Mouse (Mus musculus) embryonic facial prominence, embryonic 12.5 days (tissue): ENCODE data around the gene Trim63. TPM values are rescaled to one million over a fixed set of nuclear protein-coding genes. Genes with fewer than 3 reads are reported as not detected.
A peak's percentile ranks its signal among the peaks of the same experiment; 100 is the strongest.

Experiments
- ATAC-seq: fragments of 200-750 bp; cut with Nextera tagmentation; 2 replicates; pipeline ENCODE4 v1.8.0; 2017; ENCODE audit not compliant: insufficient number of reproducible peaks, insufficient read depth, low FRiP score, low TSS enrichment
- H3K27ac ChIP-seq: fragments of 300-500 bp; sonication (generic); 2 replicates; pipeline ENCODE4 v1.5.1; 2016; ENCODE audit warnings: mild to moderate bottlenecking
- H3K27me3 ChIP-seq: fragments of 300-500 bp; sonication (generic); 2 replicates; pipeline ENCODE4 v1.6.1; 2016; ENCODE audit warnings: mild to moderate bottlenecking, moderate library complexity
- H3K36me3 ChIP-seq: fragments of 300-500 bp; sonication (generic); 2 replicates; pipeline ENCODE4 v1.6.1; 2016; ENCODE audit warnings: mild to moderate bottlenecking
- H3K4me1 ChIP-seq: fragments of 300-500 bp; sonication (generic); 2 replicates; pipeline ENCODE4 v1.6.1; 2016
- H3K4me2 ChIP-seq: fragments of 300-500 bp; sonication (generic); replicated peaks from 2 replicates; pipeline ENCODE4 v1.6.1; 2016; ENCODE audit warnings: mild to moderate bottlenecking, moderate library complexity
- H3K4me3 ChIP-seq: fragments of 300-500 bp; sonication (generic); 2 replicates; pipeline ENCODE4 v1.5.1; 2016; ENCODE audit warnings: mild to moderate bottlenecking
- H3K9ac ChIP-seq: fragments of 300-500 bp; sonication (generic); 2 replicates; pipeline ENCODE4 v1.6.1; 2016; ENCODE audit warnings: mild to moderate bottlenecking, moderate library complexity
- H3K9me3 ChIP-seq: fragments of 300-500 bp; sonication (generic); 2 replicates; pipeline ENCODE4 v1.6.1; 2016; ENCODE audit warnings: mild to moderate bottlenecking, moderate library complexity
- WGBS: fragments of 180-500 bp; shearing (Covaris S2); methylation state at CpG from one replicate; pipeline ENCODE4 v1.1.7; 2016; 5-methylcytosine and 5-hydroxymethylcytosine counted together
- polyA plus RNA-seq: library from polyadenylated mRNA; unstranded; fragments of >200 nt; fragmentation: Nextera tagmentation; extraction: Ambion mirVana; gene quantifications from 2 replicates; pipeline ENCODE4 v1.2.1, GENCODE M21; 2016

The Trim63 gene
- polyA plus RNA-seq, 1 experiment from 2014 or later, result 2.6 TPM

- 55% methylated on average over 1 of the region's 1 CpGs for WGBS
- ATAC-seq, result no peak
These were observed 59.4 kb downstream of the Trim63 start for GRCm38 (mm10) chr4:134374306-134374705.

GRCm38 (mm10) chr4:134378089-134378615 lies 63.2 kb downstream of the Trim63 start:
- Histone ChIP-seq H3K4me3 (no peak overlapping the region), H3K9ac (no peak overlapping the region), H3K27ac (peak overlapping the region; percentile 47; the same call in 1 of the 2 replicates), H3K4me1 (0 out of 2 replicates have a peak, but pooled peaks cover 5% of the 10 kb centered on the region), H3K36me3 (no peaks in the 10 kb centered on the region), H3K4me2 (no peak overlapping the region), H3K9me3 (no peaks in the 10 kb centered on the region), H3K27me3 (0 out of 2 replicates have a peak, but pooled peaks cover 4% of the 10 kb centered on the region)
- no peak for ATAC-seq
- WGBS, result 22% methylated on average over 10 of the region's 10 CpGs

More at GRCm38 (mm10) chr4:134374306-134374705, 59.4 kb downstream of the Trim63 start:
- H3K36me3 ChIP-seq, result no peaks in the 10 kb centered on the region
- peaks cover 27% of the 10 kb centered on the region for H3K4me1 ChIP-seq
- H3K27me3 ChIP-seq, result peaks cover 34% of the 10 kb centered on the region
- H3K27ac ChIP-seq, result no peak overlapping the region
- H3K9me3 ChIP-seq, result no peaks in the 10 kb centered on the region
- H3K9ac ChIP-seq, result no peak overlapping the region
- H3K4me2 ChIP-seq, result no peak overlapping the region
- H3K4me3 ChIP-seq, result no peak overlapping the region

Other genes starting within 250 kb of the Trim63 start
- 8.0 and 8.3 TPM in 2 replicates for gene Cd52, start 220.0 kb upstream of the Trim63 start, polyA plus RNA-seq
- gene Ubxn11, start 212.6 kb upstream of the Trim63 start, polyA plus RNA-seq, result 10.4 and 11.5 TPM in 2 replicates
- gene Sh3bgrl3, start 186.3 kb upstream of the Trim63 start, polyA plus RNA-seq, result 345 and 360 TPM in 2 replicates
- gene Cep85, start 128.0 kb upstream of the Trim63 start, polyA plus RNA-seq, result 32.0 and 34.9 TPM in 2 replicates
- not detected in 2 replicates for gene Gm7534, start 112.1 kb upstream of the Trim63 start, polyA plus RNA-seq
- gene Catsper4, start 87.7 kb upstream of the Trim63 start, polyA plus RNA-seq, result 0.15 TPM in 1 of 2 replicates, not detected in the other
- gene Cnksr1, start 76.7 kb upstream of the Trim63 start, polyA plus RNA-seq, result 2.1 and 2.5 TPM in 2 replicates
- gene E130218I03Rik, start 71.5 kb upstream of the Trim63 start, polyA plus RNA-seq, result 1.4 and 1.7 TPM in 2 replicates
- gene Zfp593, start 69.5 kb upstream of the Trim63 start, polyA plus RNA-seq, result 19.5 and 19.8 TPM in 2 replicates
- gene Gm30191, start 68.2 kb upstream of the Trim63 start, polyA plus RNA-seq, result not detected in 2 replicates
- 6.3 and 6.4 TPM in 2 replicates for gene Grrp1, start 61.0 kb upstream of the Trim63 start, polyA plus RNA-seq
- gene Pdik1l, start 27.2 kb upstream of the Trim63 start, polyA plus RNA-seq, result 22.6 and 24.8 TPM in 2 replicates
- 0.05 and 0.20 TPM in 2 replicates for gene Slc30a2, start 28.1 kb downstream of the Trim63 start, polyA plus RNA-seq
- gene Extl1, start 68.7 kb downstream of the Trim63 start, polyA plus RNA-seq, result 2.1 and 3.4 TPM in 2 replicates
- gene Pafah2, start 81.2 kb downstream of the Trim63 start, polyA plus RNA-seq, result 11.2 and 11.7 TPM in 2 replicates
- 2,563 and 2,644 TPM in 2 replicates for gene Stmn1, start 153.2 kb downstream of the Trim63 start, polyA plus RNA-seq
- 3.3 and 3.4 TPM in 2 replicates for gene Paqr7, start 181.6 kb downstream of the Trim63 start, polyA plus RNA-seq
- 11.6 and 13.1 TPM in 2 replicates for gene Aunip, start 195.9 kb downstream of the Trim63 start, polyA plus RNA-seq
- gene Mtfr1l, start 220.3 kb downstream of the Trim63 start, polyA plus RNA-seq, result 135 and 139 TPM in 2 replicates
- 27.3 and 49.1 TPM in 2 replicates for gene Selenon, start 237.0 kb downstream of the Trim63 start, polyA plus RNA-seq